Mouse (Mus musculus) leukemia stem cell, adult 10-12 weeks (primary cell): Measurements from ENCODE around the gene Xpo1. TPM values are rescaled to one million over a fixed set of nuclear protein-coding genes. Genes with fewer than 3 reads are reported as not detected.

Experiments
- polyA plus RNA-seq: library from polyadenylated mRNA; stranded (reverse); fragments of >175 nt; gene quantifications from 2 replicates; pipeline ENCODE4 v1.2.3, GENCODE M21; 2012; ENCODE audit warnings: low replicate concordance

The Xpo1 gene
- 28.5 and 29.0 TPM in 2 replicates for polyA plus RNA-seq

DNA sequence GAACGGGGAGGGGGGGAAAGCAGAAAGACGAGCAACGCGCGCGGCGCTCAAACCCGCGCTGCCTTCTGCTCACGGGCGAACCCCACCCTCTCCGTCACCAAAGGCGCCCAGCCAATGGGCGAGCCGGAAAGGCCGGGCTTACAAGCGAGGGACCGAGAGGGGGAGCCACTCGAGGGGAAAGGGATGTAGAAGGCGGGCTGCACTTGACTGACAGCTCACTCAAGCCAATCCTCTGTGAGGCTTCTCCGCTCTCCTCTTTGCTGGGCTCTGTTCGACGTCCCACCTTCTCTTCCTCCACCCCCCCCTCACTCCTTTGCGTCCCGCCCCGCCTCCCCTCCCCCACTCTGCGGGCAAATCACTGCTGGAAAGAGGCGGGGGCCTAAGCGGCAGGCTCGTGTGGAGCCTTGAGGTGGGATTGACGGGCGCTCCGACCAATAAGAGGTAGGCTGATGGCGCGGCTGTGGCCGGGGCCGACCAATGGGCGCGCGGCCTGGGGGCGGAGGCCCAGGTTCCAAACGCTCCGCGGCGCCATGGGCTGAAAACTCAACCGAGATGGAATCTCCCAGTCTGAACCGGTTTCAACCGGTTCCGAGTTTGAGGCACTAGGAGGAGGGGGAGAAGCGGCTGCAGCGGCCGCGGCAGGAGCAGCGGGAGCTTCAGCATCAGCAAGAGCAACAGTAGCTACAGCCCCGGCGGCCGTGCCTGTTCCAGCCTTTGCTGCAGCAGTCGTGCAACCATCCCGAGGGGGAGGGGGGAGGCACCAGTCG is at the start of gene Xpo1:
Gene Xpo1 (plus strand): TSS at position 615 of the 767 bp plus-strand sequence.

DNA sequence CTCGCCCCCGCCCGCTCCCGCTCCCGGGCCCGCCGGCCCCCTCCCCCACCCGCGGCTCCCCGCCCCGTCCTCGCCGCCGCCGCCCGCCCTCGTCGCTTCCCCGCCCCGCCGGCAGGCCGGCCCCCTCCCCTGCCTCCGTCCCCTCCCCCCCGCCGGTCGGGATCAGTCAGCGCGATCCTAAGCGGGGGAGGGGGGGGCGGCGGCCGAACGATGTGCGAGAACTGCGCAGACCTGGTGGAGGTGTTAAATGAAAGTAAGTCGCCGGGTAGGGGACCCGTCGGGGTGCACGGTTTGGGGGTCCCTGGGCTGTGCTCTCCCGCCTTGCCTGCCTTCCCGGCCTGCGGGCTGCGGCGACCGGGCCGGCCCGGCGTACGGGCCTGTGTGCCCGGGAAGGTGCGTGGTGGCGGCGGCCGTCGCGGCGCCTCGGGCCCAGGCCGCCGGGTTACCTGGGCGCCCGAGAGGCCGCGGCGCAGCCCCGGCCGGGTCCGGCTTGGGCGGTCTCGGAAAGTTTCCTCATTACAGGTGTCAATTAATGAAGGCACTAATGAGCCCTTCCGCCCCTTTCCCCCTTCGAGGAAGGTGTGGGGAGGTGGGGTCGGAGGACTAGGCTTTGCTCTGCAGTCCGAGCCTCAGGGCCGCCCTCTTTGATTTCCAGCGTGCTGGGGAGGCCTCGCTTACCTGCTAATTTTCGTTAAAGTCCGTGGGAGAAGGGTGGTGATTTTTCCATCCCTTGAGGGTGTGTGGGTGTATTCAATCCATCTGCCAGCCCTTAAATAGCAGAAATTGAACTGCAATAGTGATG is 51.1 kb downstream of the Xpo1 start, which contains the start of gene Usp34:
Gene Usp34 (plus strand): TSS at position 132 of the 802 bp plus-strand sequence.

Other genes starting within 250 kb of the Xpo1 start
- 0.13 and 0.68 TPM in 2 replicates for gene Fam161a, start 248.5 kb upstream of the Xpo1 start, polyA plus RNA-seq
- 0.61 and 1.1 TPM in 2 replicates for gene Usp34, start 50.9 kb downstream of the Xpo1 start, polyA plus RNA-seq
- gene Ahsa2, start 242.0 kb downstream of the Xpo1 start, polyA plus RNA-seq, result 8.6 and 12.1 TPM in 2 replicates